Mouse (Mus musculus) embryo, embryonic 10.5 days (tissue): ENCODE measurements at regions not wholly inside any gene's neighbourhood (a gene's known extent, or its start where the extent isn't known, plus 50 kb on each side); places are given as distances from the start of the nearest gene placed in this dataset.
A peak's percentile ranks its signal among the peaks of the same experiment; 100 is the strongest.
"Not testable (repeated sequence)": the region's sequence is repeated elsewhere in the genome, so short reads cannot be mapped to it uniquely, and the experiment has no call there.

Source experiments
- DNase-seq: peaks from one replicate; pipeline ENCODE4 v3.0.0-alpha.2; 2015; ENCODE audit warnings: low spot score

DNA sequence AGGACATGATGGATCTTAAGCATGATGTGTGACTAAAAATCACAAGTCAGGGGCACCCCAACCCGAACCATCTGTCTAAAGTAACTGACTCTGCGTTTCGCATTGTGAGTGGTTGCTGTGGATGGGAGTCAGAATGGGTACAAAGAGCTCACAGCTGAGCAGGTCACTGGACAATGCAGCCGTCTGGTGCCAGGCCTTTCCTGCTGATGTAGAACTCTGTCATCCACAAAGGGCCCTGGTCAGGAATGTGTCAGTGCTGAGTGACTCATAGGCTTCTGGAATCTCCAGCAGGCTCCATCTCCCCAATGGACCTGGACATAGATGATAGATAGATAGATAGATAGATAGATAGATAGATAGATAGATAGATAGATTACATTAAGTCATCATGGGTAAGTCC lies 335.8 kb upstream of the Maf start:
- no peak for DNase-seq

DNA sequence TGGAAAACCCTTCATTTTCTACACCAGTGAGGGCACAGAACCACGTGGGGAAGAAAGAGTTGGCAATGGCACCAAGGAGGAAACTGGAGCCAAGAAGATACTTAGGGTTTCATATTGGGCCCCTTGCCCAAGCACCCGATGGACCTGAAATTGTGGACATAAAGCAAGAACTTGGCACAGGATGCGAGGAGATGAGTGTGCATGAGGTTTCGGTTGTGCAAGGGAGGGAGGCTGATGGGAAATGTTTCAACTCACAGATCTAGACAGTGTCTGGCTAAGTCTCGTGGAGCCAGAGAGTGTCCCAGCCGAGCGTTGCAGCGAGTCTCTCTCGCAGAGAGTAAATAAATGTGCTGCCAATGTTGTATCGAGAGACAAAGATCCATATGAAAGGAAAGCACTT lies 323.4 kb upstream of the Maf start:
- DNase-seq, result no peak

DNA sequence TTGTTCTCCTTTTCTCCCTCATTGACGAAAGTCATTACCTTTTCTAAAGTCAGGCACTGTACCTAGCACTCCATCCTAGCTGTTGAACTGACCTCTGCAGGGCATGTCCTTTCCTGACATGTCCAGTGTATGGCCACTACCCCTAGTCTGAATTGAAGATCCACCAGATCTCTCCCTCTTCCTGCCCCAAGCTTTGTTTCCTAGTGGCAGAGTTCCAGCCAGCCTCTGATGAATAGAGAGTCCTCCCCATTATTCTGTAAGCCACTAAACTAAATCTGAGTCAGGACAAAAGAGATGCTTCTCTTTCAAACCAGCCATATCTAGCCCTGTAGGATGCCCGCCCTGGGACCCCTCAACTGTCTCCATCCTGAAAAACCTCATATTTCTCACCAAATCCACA lies 317.7 kb upstream of the Maf start:
- DNase-seq, result no peak

DNA sequence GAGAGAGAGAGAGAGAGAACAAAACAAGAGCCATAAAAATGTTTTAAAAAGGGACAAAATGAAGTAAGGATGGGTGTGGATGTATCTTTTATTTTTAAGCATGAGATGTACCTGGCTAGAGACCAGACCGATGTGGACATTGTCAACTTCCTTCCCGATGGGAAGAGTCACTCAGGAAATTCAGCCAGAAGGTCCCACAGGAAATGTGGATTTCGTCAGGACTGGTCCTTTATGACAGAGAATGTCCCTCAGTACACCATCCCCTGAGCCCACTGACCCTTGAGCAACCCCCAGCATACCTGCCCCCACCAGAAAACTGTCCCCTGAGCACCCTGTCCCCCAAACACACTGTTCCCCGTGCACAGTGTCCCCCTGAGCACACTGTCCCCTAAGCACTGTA lies 317.2 kb upstream of the Maf start:
- DNase-seq, result no peak

DNA sequence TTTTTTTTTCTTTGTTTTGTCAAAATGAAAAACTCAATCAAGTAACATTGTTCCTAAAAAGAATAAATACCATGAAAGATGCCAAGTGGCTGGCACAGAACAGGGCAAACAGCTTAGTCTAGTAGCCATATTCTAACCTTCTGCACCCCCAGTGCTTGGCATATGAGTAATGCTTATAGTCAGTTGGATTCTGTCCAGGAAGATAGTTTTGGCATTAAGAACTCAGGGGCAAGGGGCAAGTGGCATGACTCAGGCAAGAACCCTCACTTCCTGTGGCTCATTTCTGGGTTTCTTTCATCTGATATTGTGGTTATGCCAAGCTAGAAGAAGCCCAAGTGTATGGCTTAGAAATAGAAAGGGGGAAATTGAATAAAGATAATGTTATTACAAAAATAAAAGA lies 314.1 kb upstream of the Maf start:
- DNase-seq, result no peak

DNA sequence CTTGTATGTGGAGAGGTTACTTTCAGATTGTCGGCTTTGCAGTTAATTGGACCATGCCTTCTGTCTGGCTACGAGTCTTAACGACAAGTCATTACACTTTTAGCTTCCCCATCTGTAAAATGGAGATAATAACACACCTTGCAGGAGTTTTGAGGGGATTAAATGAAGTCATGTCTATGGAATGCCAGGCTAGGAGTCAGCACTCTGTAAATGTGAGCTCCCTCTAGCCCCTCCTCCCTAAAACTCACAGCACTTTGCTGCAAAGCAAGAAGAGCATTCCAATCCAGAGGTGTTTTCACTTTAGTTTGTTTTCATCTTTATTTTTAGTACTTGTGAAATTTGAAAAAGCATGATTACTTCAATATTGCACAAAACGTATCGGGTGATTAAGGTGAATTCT lies 287.7 kb upstream of the Maf start:
- no peak for DNase-seq

DNA sequence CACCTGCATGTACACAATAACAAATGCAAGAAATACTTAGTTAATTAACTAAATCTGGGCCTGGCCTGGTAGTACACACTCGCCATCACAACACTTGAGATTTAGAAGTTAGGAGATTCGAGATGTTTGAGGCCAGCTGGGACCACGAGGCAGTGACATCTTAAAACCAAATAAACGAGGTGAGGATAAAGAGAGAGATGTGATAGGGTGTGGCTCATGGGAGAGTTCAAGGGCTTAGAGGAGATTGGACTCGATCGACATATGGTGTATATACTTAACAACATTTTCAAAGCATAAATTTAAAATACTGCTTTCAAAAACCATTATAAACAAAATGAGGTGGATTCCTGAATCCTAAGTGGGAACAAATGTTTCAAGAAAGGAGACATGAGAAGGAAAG lies 284.4 kb upstream of the Maf start:
- DNase-seq, result no peak

DNA sequence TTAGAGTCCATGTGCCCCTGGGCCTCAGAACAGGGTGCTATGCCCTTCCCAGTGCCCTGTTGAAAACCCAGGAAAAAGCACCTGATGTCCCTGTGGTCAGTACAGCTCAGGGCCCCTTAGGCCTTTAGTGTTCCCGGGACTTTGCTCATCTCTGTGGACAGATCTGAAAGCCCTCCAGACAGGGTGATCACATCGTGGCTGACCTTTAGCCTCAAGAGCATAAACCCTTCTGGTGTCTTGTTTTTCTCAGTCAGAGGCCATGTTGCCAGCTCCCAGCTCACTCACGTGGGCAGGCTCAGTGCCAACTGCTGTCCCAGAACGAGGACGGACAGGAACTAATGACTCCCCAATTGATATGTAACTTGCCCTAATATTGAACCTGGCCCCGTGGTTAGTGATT lies 275.8 kb upstream of the Maf start:
- no peak for DNase-seq

DNA sequence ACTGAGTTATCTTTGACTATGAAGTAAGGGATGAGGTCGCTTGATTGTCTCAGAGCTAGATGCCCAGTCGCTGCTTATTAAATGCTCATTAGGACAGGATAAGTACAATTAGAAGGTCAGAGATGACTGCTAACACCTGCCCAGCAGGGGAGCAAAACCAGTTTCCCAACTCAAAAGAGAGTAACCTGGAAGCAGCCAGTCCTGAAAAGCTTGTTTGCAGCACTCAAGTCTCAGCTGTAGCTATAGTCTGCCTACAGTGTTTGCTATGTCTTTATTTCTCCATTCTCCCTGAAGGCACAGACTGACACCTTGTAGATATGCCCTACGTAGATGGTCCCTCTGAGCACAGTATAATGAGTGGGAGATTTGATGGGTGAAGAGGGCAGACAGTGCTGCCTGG lies 274.7 kb upstream of the Maf start:
- DNase-seq, result no peak

DNA sequence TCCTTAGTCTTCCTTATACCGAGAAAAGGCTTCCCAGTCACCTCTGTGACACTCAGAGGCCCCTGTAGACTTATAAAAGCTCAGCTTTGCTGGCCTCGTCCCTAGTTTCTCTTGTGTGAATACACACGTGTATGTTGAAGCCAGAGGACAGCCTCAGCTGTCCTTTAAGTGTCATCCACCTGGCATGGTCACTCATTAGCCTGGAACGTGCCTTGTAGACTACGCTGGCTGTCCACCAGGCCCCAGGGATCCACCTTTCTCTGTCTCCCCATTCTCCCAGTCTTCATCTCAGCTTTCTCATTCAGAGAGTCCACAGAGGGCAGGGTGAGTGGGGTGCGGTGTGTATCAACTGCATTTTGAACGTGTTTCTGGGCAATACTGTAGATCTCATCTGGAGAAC lies 273.8 kb upstream of the Maf start:
- DNase-seq, result no peak

DNA sequence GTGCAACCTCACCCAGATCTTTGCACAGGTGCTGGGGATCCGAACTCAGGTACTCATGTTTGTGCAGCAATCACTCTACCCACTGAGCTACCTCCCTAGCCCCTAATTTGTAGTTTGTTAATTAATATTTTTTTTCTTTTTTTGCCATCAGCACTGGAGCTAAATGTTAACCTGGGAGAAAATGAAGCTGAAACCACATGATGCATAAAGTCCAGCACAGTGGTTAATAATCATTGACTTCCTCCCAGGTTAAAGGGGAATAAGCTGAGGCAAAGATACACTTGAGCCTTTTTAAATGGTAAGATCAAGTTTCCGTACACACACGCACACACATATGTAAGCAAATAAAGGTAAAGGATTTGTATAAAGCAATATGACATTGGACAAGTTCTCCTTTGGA lies 273.0 kb upstream of the Maf start:
- DNase-seq, result no peak

DNA sequence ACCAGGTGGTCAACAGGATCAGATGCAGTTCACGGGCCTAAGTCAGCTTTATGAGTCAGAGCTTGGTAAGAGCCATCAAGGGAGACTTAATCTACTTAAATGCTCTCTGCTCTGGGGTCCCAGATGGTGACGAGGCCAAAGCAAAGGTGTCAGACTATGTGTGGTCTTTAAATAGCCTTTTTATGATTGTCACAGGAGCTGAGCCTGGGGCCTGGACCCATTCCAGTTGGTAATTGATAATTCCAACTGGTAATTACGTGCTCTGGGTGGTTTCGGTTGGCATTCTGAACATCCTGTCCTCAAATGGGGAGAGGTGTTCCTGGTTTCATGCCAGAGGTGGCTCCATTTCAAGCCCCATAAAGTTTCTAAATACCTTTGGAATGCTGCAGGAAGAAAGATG lies 269.6 kb upstream of the Maf start:
- DNase-seq, result no peak

DNA sequence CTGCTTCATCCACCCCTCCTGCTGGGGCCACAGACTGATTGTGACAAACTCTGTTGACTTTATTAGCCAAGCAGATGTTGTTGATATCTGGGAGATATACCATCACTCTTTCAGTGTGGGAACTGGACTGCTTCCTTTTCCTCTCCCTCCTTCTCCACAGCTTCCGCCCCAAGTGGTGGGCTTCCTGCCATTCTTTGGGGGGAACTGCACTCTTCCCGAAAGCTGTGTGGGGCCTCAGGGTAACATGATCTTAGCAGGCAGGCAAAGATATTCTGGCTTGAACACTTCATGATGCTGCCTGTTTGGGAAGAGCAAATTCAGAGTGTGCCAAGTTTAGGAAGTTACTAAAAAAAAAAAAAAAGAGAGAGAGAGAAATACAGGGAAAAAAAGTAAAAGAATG lies 267.1 kb upstream of the Maf start:
- DNase-seq, result no peak

DNA sequence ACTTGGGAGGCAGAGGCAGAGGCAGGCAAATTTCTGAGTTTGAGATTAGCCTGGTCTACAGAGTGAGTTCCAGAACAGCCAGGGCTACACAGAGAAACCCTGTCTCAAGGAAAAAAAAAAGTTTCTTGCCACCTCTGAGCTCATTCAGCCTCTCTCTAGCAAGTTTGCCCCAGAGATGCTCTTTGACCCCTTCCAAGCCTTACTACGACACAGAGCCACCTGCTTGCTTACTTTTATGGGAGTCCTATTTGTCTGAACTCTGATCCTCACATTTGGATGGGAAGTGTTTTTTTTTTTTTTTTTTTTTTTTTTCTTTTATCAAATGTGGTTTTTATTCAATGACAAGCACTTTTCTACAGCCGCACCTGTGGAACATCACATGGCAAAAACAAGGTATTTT lies 263.8 kb upstream of the Maf start:
- DNase-seq, result not testable (repeated sequence)

DNA sequence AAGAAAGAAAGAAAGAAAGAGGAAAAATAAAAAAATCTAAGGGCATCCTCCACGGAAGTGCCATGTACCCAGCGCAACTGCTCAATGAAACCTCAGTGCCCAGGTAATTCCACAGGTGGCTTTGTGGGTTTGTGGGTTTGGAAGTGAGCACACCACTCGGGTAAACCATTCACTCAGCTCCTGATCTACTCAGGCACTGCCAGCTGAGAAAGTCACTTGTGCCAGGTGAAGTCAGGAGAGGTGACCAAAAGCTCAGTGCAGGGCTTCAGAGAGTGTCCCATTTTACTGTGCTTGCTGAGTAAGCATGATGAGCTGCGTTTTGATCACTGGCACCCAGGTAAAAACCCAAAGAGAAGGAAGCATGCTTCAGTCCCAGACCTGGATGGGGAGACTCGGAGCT lies 260.5 kb upstream of the Maf start:
- no peak for DNase-seq

DNA sequence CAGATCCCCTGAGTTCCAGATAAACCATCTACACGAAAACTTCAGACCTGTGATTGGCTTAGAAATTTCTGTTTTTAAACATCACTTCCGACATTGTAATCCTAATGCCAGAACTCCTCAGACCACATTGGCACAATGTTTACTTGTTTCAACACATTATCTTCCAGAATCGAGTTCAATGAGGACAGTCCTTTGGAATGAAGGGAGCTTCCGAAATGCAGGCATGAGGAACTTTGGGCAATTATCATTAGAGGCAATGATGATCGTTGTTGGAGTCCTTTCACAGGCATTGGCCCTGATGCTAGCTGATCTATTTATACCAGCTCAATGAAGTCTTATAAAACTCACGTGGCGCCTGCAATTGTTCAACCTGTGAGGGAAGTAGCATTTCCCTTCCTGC lies 258.4 kb upstream of the Maf start:
- DNase-seq, result no peak

DNA sequence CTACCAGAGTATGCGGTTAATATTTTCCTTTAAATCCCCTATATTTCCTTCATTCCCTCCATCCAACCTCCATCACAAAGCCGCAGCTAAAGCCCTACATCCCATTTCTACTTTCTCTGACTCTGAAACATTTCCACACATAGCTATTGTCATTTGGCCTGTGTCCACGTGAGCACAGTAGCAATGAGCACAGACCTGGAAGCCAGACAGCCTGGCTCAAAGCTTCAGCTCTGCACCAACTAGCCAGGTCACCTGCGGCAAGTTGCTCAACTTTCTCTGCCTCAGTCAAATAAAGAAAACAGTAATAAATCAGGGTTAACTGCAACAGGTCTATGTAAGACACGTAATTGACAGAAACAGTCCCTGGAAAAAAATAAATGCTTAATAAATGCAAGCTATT lies 247.8 kb upstream of the Maf start:
- DNase-seq, result no peak

DNA sequence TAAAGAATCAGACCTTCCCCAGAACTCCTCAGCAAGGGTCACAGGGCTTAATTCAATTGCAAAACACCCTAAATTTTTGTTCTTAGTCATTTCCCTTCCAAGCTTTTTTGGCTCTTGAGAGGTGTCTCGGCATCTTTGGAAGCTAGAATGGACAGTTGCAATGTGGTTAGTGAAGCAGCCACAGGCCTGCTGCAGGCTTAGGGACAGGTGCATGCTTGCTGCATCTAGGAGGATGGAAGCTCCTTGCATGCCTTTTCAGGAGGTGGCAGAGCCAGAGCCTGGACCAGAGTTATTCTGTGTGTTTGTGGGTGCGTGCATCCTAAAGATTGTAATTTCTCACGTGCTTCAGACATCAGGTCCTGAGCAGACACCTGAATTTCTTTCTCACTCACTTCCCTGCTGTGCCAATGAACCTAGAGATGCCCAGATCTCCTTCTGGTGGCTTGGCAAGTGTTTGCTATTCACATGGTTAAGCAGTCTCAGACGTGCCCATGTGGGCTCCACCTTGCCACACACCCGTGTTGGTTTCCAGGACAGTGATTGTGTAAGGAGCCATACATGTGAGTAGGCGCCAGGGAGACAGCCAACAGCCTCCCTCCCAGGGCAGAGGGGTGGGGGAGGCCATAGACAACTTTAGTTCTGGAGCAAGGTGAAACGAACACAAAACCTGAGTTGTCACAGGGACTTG lies 246.3 kb upstream of the Maf start:
- no peak for DNase-seq

DNA sequence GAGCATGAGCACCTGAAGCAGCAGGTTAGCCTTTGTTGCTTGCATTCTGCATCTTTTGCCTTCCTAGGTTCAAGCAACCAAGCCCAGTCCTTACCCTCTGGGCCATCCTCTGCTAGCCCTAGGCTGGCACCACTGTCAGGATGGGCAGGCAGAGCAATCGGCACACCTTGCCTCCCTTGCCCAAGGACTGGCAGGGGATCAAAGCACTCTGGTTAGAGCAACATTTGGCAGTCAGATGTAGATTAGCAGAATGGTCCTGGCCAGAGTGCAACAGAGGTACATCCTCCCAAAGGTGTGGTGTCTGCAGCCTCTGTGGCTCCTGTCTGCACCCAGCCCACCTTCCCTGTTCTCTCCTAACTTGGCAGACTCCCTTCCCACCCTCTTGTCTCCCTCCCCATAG lies 244.9 kb upstream of the Maf start:
- DNase-seq, result no peak

DNA sequence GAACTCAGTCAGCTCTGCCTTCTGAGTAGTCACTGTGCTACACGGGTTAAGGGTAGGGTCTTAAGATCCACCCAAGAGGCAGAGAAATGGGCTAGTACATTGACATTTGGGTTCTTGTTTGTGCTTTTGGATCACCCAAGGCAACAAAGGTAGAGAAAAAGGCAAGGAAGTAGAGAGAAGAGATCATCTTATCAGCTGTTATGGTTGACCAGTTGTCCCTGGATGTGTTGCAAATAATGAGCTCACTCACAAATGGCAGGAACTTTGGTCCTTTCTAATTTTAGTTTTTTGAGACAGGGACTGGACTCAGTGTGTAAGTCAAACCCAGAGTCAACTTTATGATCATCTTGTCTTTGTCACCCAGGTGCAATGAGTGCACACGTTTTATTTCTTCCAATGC lies 241.3 kb upstream of the Maf start:
- no peak for DNase-seq

DNA sequence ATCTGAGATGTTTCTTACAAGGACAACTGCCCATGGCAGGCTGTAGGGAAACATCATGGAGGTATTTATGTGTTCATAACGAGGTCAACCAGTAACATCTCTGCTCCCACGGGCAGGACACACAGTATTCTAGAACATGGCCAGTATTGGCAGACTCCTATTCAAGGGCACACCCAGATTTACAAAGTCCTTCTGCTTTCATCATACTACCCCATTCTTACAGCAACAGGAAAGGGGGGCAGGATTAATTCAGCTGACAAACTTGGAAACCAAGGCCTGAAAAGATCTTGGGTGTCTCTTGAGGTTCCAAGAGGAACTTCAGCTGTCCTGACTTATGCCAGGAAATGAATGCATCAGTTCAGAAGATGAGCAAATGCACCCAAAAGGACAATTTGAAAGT lies 240.4 kb upstream of the Maf start:
- no peak for DNase-seq

DNA sequence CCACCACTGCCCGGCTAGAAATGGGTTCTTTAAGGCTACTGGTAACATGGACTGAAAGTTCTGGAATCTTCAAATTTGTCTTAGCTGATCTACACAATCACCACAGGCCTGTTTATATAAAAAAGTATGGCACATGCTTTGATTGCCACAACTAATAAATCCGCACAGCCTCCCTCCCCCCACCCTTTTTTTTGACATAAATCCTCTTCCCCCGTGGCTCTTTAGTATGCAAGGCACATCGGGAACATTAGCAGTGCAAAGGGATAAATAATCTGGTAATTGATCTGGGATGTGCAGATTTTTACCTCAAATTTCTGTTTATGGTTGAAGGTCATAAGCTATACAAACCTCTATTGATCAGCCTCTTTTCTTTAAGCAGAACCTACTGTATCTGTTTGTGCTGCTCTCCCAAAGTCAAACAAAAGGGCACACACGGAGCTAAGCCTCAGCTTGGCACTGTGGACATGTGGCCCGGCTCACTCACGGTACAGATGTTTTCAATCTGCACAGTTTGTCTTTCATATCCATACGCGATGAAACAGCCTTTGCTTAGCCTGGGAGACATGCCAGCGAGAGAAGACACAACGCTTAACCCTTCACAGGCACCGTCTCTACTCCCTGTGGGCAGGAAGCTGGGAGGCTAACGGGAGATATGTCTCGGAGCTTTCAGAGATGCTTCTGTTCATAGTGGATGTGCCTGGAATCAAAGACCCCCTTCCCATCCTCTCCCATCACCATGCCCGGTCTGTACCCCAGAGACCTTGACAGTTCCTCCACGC lies 235.3 kb upstream of the Maf start:
- peak; percentile 63 for DNase-seq

DNA sequence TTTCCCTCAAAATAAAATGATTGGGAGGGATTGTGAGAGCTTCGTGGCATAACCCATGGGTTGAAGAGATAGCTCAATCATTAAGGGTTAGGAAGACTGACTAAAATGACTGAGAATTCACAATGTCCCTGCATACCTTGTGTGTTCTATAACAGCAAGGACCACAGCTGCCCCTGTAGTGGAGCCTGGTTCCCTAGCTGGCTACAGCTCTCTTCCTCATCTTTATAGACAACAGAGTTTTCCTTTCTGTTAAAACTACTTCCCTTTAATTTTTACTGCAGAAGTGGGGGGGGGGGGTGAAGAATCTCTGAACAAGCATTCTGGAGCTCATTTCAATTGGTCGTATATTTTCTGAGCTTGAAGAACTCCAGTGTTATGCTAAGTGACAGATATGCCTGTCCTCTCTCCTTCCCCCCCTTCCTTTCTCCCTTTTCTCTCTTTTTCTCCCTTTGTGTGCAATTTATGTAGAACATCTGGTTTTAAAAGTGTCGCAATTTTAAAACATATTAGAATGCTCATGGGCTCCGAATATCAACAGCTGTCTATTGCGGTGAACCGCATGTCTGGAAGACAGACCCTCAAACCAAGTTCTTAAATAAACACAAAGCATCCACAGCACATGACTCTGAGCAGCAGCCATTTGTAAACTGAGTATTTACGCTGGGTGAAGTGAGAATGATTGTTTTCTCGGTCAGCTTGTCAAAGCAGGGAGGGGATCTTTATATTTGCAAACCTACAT lies 222.0 kb upstream of the Maf start:
- no peak for DNase-seq
